Mouse (Mus musculus) layer of hippocampus, adult 2 months (tissue): ENCODE measurements around the gene Fmnl2. TPM values are rescaled to one million over a fixed set of nuclear protein-coding genes. Genes with fewer than 3 reads are reported as not detected.
A peak's percentile ranks its signal among the peaks of the same experiment; 100 is the strongest.

Experiments
- DNase-seq, 2 experiments: peaks; one replicate each; pipeline ENCODE4 v3.0.0; 2022; ENCODE audit warnings: low spot score in 2 of 2
- H3K27ac ChIP-seq: fragments of 200-600 bp; 2 replicates; pipeline ENCODE4 v1.8.1; 2022
- H3K4me3 ChIP-seq: fragments of 200-600 bp; 2 replicates; pipeline ENCODE4 v1.8.1; 2022; ENCODE audit warnings: mild to moderate bottlenecking
- CTCF ChIP-seq: fragments of 200-600 bp; conservative IDR thresholded peaks from 2 replicates; pipeline ENCODE4 v1.8.1; 2022; ENCODE audit warnings: antibody characterized with exemption, mild to moderate bottlenecking, moderate library complexity
- total RNA-seq, 2 experiments: library from RNA; stranded (reverse); gene quantifications; 2 replicates each; pipeline ENCODE4 v1.2.3; 2021

The Fmnl2 gene
- total RNA-seq, 2 experiments from 2014 or later = 42.4 to 44.0 TPM

DNA sequence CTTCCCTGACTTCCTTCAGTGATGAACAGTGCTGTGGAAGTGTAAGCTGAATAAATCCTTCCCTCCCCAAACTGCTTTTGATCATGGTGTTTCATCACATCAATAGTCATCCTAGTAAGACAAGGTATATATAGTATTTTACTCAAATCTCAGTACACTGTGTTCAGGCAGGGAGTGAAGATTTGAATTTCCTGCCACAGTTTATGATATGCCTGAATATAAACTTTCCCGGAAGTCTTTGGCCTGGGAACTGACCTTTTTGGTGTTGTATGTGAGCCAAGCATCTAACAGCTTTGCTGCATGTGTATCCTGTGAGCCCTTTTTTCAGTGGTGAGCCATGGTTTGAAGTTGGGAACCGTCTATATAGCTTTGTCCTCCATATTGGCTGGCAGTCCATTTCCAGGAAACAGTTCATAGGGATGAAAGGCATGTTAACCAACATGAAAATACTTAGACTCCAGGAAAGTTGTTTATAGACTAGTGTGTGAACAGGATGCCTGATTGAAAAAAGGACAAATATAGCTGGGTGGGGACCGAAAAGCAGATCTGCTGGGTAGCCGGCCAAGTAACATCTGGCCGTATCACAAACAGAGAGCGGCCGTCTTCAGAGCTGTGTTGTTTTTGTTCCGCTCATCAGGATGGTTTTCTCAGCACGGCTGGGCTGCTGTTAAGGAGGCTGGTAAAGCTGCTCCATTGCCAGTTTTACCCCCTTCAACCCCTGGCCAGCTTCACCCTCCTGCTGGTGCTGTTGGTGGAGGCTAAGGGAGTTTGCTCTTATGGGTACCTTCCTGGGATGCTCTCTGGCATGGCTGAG lies 133.4 kb downstream of the Fmnl2 start:
- no peak for DNase-seq
- H3K27ac ChIP-seq = peak overlapping the region; percentile 21
- H3K4me3 ChIP-seq = no peak overlapping the region
- TF ChIP-seq CTCF = no peak

DNA sequence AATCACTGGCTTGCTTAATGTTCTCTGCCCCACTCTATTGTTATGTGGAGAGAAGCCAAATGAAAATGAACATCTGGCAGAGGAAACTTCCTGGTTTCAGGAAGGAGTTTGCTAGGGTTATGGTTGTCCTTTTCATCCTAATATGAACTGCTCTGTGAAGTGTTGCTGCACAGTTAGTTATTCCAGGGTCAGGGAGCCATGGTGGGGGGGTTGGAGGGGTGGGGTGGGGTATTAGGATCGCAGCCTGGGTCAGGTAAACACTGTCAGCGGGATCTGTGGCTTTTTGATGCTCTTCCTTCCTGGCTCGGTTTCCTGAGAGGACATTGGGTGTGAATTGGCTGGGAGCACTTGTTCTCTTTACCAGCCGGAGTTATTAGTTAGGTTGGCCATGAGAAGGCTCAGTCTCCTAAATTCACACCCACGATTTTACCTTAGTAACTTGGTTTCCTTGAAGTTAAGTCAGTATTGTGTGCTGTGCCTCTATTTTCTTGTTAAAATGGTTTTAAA lies 134.1 kb downstream of the Fmnl2 start:
- DNase-seq = no peak
- TF ChIP-seq CTCF = no peak
- H3K4me3 ChIP-seq = no peak overlapping the region
- H3K27ac ChIP-seq = peak overlapping the region; percentile 21

DNA sequence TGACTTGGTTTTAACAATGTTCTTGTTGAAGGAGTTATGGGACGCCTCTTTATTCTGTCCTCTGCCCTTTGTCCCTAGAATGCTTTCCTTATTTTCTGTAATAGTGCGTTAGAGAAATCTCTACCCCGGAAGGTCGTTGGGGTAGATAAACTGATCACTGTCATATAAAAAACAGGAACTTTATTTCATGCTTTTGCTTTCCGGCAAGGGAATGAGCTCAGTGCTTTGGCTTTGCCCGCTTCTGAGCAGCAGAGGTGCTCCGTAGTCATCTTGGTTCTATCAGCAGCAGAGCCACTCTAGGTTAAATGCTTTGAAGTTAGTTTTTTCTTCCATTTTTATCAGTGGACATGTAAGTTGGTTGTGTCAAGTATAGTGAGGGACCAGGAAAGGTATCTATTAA lies 135.6 kb downstream of the Fmnl2 start:
- no peak for TF ChIP-seq CTCF
- Histone ChIP-seq H3K27ac (no peak overlapping the region), H3K4me3 (no peak overlapping the region)
- DNase-seq = no peak

DNA sequence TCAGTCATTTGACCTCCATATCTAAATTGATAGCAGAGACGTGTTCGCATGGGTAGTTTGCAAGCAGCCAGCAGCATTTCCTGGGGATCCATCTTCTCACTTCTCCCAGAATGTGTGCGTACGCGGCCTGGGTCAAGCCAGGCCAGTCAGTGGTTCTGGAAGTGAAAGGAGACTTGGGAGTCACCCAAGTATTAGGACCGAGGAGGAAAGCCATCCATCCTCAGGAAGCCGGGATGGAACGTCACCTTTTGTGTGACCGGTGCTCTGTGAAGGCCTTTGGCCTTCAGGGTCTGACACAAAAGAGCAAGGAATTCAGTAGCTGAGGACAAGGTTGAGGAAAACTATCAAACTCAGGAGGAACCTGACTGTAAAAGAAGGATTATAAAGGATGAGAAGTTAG lies 136.9 kb downstream of the Fmnl2 start:
- DNase-seq = no peak
- Histone ChIP-seq H3K27ac (no peak overlapping the region), H3K4me3 (no peak overlapping the region)
- no peak for TF ChIP-seq CTCF

DNA sequence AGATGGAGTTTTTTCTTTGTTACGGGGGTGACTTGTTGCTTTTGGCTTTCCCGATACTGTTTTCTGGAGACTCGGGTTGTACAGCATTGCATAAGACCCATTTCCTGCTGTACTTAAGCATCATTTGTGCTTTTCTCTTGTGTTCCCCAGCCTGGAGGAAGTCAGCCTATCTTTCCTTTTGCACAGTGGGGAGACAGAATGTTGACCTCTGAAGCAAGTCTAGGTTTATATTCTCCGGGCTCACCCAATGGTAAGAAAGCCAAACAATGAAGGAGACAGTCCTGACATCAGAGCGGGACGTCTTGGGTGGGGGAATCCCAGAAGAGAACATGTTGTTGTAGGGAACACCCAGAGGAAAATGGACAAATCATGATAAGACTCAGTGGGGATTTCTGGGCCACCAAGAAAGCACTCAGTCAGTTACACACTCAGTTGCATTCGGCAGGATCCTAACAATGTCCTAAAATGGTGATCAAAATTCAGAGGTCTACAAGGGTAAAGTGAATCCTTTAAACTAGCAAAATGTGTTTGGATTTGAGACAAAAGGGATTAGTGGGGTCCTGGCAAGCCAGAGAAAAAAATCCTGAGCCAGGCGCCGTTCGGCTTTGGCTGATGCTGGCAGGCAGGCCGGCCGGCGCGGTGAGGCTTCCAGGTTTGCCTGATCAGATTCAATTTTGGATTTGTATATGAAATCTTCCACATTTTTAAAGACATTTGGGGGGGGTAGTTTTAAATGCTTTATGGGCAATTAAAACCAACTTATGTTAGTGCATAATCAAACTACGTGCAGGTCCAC lies 140.5 kb downstream of the Fmnl2 start:
- DNase-seq = no peak
- TF ChIP-seq CTCF = no peak
- Histone ChIP-seq H3K27ac (no peak overlapping the region; the same call in 1 of the 2 replicates), H3K4me3 (no peak overlapping the region)

DNA sequence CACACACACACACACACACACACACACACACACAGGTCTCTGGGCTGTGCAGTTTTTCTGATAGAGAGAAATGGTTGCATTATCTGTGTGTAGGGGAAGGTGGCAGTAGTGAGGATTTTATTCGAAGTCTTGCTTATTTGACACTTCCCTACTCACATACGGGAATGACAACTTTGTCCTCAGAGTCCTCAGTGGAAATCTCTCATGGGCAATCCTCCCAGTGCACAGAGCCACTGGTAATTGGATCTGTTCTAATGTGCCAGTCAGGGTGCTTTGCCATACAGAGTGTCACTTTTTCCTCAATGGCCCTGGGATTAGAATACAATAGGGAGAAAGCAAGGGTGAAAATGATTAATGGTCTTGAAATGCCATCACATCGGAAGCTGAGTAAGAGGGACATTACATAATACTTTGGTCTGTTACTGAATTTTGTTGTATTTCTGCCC lies 141.9 kb downstream of the Fmnl2 start:
- H3K4me3 ChIP-seq = no peak overlapping the region
- DNase-seq = peak in 1 of 2 experiments; percentile 16
- 0 out of 2 replicates have a peak overlapping the region, but pooled peaks have one; percentile 10 for H3K27ac ChIP-seq
- TF ChIP-seq CTCF = peak; percentile 68

DNA sequence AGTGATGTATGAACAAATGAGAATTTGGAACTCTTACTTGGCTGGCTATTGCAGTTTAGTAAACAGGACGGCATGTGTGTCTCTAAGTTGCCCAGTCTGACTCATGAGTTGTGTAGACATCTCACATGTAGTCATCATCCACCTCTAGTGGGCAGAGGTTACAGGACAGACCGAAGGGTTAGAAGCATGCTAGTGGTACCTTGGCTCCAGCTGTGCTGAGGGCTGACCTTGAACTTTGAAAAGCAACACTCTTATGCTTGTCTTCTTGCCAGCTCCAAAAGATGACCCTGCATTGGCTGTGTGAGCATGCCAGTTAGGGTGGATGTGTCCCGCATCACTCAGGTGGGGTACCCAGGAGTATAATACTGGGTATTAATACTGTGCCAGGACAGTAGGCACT lies 142.8 kb downstream of the Fmnl2 start:
- DNase-seq = no peak
- Histone ChIP-seq H3K4me3 (no peak overlapping the region), H3K27ac (no peak overlapping the region)
- no peak for TF ChIP-seq CTCF

DNA sequence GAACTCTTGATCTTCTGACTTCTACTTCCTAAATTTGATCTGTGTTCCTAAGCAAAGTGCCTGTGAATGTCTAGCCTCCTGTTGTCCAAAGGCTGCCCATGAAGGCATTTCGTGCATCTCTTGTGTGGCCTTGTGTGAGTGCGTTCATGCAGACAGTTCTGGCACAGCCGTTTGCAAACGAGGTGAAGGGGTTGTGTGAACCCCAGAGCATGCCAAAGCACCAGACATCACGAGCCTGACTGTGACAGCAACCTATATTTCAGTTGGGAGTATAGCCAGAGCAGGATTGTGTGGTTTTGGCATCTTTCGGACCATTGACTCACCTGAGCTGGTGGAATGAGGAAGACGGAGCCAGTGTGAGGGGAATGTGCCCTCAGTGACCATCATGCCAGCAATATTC lies 148.5 kb downstream of the Fmnl2 start:
- DNase-seq = no peak
- no peak overlapping the region for H3K27ac ChIP-seq
- no peak for TF ChIP-seq CTCF
- H3K4me3 ChIP-seq = no peak overlapping the region

DNA sequence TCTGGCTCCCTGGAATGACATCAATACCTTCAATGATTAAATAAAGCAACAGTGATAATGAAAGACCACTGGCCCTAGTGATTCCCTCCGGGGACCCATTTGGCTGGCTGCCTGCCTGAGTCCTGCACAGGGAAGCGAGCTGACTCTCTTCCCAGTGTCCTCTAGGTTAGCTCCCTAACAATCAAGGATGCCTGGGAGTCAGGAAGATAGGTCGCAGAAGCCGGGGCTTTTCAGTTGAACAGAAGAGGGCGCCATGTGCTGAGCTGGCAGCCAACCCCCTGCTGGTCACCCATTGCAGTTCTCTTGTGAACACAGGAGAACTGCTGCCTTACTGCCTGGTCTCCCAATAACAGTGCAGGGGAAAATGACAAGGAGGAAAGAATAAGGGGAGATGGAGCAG lies 149.5 kb downstream of the Fmnl2 start:
- 0 out of 2 replicates have a peak overlapping the region, but pooled peaks have one; percentile 14 for H3K27ac ChIP-seq
- TF ChIP-seq CTCF = peak; percentile 92
- H3K4me3 ChIP-seq = no peak overlapping the region
- peak in 1 of 2 experiments; percentile 60 for DNase-seq

DNA sequence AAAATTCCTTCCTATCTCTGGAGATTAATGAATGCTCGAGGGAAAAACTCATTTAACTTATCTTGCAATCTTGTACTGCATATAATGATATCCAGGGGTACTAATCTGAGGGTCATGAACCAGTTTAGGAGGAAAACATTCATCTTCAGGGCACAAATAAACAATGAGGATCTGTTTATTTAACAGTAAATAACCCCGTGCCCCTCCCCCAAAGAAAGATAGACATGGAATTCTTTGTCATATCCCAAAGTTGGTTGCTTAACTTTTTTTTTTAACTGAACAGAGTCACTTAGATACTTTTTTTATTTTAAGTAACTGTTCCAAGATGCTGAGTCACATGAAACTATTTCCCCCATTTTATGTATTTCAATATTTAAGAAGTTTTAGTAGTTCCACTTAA lies 155.4 kb downstream of the Fmnl2 start:
- no peak overlapping the region for H3K27ac ChIP-seq
- no peak for TF ChIP-seq CTCF
- H3K4me3 ChIP-seq = no peak overlapping the region

DNA sequence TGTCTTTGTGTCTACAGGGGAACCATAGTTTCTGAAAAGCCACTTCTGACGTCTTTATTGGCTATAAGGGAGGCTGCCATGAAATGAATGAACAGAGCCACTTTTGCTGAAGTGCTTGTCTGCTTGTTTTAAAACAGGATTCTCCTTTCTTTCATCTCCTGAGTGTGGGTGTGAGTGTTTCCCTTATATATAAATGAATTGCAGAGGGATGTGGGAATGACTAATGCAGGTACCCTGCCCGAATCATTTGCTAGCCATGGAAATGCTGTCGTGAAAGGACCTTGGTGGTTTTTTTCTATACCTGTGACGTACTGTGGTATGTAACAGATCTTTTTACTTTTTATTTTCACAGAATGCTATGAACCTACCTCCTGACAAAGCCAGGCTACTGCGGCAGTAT lies 156.8 kb downstream of the Fmnl2 start:
- H3K27ac ChIP-seq = no peak overlapping the region
- no peak overlapping the region for H3K4me3 ChIP-seq
- no peak for DNase-seq
- TF ChIP-seq CTCF = no peak

More for the DNA sequence above, 155.4 kb downstream of the Fmnl2 start:
- DNase-seq = no peak

DNA sequence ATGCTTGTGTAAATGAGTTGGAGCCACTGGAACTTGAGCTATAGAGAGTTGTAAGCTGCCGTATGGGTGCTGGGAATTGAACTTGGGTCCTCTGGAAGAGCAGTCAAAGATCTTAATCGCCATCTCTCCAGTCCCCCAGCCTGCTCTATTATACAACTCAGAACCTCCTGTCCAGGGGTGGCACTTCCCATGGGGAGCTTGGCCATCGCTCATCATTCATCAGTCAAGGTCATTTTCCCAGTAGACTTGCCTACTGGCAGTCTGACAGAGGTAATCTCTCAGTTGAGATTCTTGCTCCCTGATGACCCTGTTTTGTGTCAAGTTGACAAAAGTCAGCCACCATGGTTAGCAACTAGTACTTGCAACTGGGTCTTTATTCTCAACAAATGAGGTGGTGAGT lies 165.3 kb downstream of the Fmnl2 start:
- DNase-seq = no peak
- no peak for TF ChIP-seq CTCF
- H3K4me3 ChIP-seq = no peak overlapping the region
- no peak overlapping the region for H3K27ac ChIP-seq

DNA sequence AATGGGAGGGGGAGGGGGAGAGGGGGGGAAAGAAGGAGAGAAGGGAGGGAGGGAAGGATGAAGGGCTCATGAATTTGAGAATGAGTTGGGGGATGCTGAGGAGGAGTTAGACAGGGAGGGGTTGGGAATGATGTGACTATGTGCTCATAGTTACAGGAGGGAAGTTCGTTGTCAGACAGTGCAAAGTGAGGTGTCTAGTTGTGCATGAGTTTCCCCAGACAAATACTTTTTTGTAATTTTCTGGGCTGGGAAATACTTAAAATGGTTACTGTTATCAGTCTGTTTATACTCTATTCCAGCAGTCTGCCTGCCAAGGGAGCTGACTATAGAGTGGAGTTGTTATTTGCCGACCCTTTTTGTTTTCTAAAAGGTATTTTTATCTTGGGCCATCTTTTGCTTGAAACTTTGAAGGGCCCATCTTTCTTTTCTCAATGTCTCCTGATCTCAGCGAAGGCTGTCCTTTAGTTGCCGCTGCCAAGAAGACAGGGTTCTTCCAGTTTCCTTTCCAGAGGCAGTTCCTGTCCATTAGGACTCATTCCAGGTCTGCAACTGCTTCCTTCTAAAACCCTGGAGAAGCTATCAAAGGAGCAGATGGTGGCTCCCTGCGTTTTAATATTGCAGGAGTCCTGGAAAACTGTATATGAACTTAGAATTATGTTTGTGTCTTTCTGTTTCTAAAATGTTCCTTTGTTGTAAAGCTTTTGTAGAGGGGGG lies 168.6 kb downstream of the Fmnl2 start:
- Histone ChIP-seq H3K27ac (no peak overlapping the region), H3K4me3 (no peak overlapping the region)
- DNase-seq = no peak
- no peak for TF ChIP-seq CTCF
